ENCODE assay signal across 10 mouse cellular contexts in genomic region chr11:107248753-107249152, GRCm38 (mm10). TPM values are rescaled to one million over a fixed set of nuclear protein-coding genes. Genes with fewer than 3 reads are reported as not detected.
DNase-seq lines count a peak whose midpoint lies in the region; ATAC-seq lines count a peak whose summit lies in the region.
"Had no signal": no experiment of that assay in that cellular context is flagged by ENCODE, and none has a peak within 500 bp of the region (broad histone marks: within the 10 kb centered on the region; RNA-seq: fewer than 3 reads in every experiment).

No protein-coding gene starts in this region.

- no peaks in the 10 kb centered on the region for H3K4me1 ChIP-seq in kidney, embryonic 15.5 days
- H3K4me1 ChIP-seq in intestine, embryonic 15.5 days (replicated peaks) = no peaks in the 10 kb centered on the region

- DNase-seq in kidney, adult 18-20 months = peak; percentile 75
- DNase-seq in adrenal gland, postnatal 14 days = peak; percentile 82
- peak; percentile 80 for DNase-seq in cerebellum, adult 9-10 months
- peak; percentile 76 to 87 for DNase-seq in kidney, postnatal 25 days
- DNase-seq in embryo, embryonic 10 days (ENCODE audit: low spot score) = no peak
- DNase-seq: thymus, postnatal 25 days had no signal

- no peak overlapping the region for H3K4me3 ChIP-seq in kidney, embryonic 15.5 days (replicated peaks)
- no peak overlapping the region for H3K4me3 ChIP-seq in intestine, embryonic 15.5 days (replicated peaks)

- H3K27ac ChIP-seq in kidney, embryonic 15.5 days = no peak overlapping the region
- no peak overlapping the region for H3K27ac ChIP-seq in intestine, embryonic 15.5 days
- H3K27ac ChIP-seq: macrophage had no signal

- WGBS in kidney, embryonic 15.5 days = 88% methylated on average over 7 of the region's 7 CpGs
- WGBS in intestine, embryonic 15.5 days = 89% methylated on average over 7 of the region's 7 CpGs

- peaks cover 22% of the 10 kb centered on the region for H3K36me3 ChIP-seq in kidney, embryonic 15.5 days
- 0 out of 2 replicates have a peak, but pooled peaks cover 6% of the 10 kb centered on the region for H3K36me3 ChIP-seq in intestine, embryonic 15.5 days

- H3K4me2 ChIP-seq in kidney, embryonic 15.5 days = no peak overlapping the region
- no peak overlapping the region for H3K4me2 ChIP-seq in intestine, embryonic 15.5 days (replicated peaks)

- H3K27me3 ChIP-seq in kidney, embryonic 15.5 days = no peaks in the 10 kb centered on the region
- no peaks in the 10 kb centered on the region for H3K27me3 ChIP-seq in intestine, embryonic 15.5 days (replicated peaks)
- H3K27me3 ChIP-seq: Patski had no signal

- H3K9ac ChIP-seq in kidney, embryonic 15.5 days = no peak overlapping the region
- H3K9ac ChIP-seq in intestine, embryonic 15.5 days = no peak overlapping the region

- ATAC-seq in kidney, embryonic 15.5 days (replicated peaks; ENCODE audit: low FRiP score) = no peak
- no peak for ATAC-seq in intestine, embryonic 15.5 days
- ATAC-seq: Patski had no signal

- H3K9me3 ChIP-seq in kidney, embryonic 15.5 days (replicated peaks) = no peaks in the 10 kb centered on the region
- no peaks in the 10 kb centered on the region for H3K9me3 ChIP-seq in intestine, embryonic 15.5 days

RNA-seq across cellular contexts. Expression of gene Nol11, which starts 59.6 kb away (rescaled TPM):
- polyA plus RNA-seq in kidney, embryonic 15.5 days (2015; fragmentation: Nextera tagmentation; extraction: Ambion mirVana) = 58.1 and 59.2 TPM in 2 replicates
- 23.7 and 26.4 TPM in 2 replicates for total RNA-seq in adrenal gland, postnatal 14 days (2021)
- 44.7 and 47.5 TPM in 2 replicates for polyA plus RNA-seq in intestine, embryonic 15.5 days (2015; fragmentation: Nextera tagmentation; extraction: Ambion mirVana)
